Mouse (Mus musculus) cortical plate, adult 2 months (tissue): ENCODE measurements at regions not wholly inside any gene's neighbourhood (a gene's known extent, or its start where the extent isn't known, plus 50 kb on each side); places are given as distances from the start of the nearest gene placed in this dataset.

Experiments
- CTCF ChIP-seq: fragments of 200-500 bp; IDR thresholded peaks from 2 replicates; pipeline ENCODE4 v1.5.1; 2011; ENCODE audit warnings: mild to moderate bottlenecking, control low read depth, low read length; ENCODE audit not compliant: insufficient read depth; ENCODE audit errors: extremely low read depth
- POLR2A ChIP-seq: fragments of 200-500 bp; IDR thresholded peaks from 2 replicates; pipeline ENCODE4 v1.6.1; 2011; ENCODE audit warnings: mild to moderate bottlenecking, low read length, control low read depth; ENCODE audit not compliant: insufficient read depth; ENCODE audit errors: extremely low read depth

DNA sequence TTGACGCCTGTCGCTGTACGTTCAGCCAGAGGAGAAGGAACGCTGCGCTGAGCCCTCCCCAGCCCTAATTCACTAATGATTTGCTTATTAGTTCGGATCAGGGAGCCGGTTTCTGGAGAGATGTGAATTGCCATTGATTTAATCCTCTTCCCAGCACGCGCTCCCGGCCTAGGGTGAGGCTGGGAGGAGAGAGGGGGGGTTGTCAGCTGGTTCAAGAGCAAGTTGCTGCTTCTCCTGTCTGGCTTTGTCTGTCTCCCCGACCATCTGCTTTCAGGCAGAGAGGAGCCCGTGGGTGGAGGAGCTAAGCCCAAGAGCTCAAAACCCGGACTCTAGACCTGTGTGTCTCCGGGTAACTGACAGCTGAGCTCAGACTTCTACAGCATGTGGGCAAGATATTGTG, 304.4 kb downstream of the H2al1j start:
- TF ChIP-seq CTCF (no peak), POLR2A (no peak)
